Mouse (Mus musculus) liver, embryonic 18 days (tissue): ENCODE results near the gene Lyzl6. TPM values are rescaled to one million over a fixed set of nuclear protein-coding genes. Genes with fewer than 3 reads are reported as not detected.

Source experiments
- polyA plus RNA-seq: library from polyadenylated mRNA; depleted of rRNA; stranded (reverse); fragments of >200 nt; gene quantifications from 2 replicates; pipeline ENCODE4 v1.2.3, GENCODE M21; 2012; rRNA removed

Gene Lyzl6
- polyA plus RNA-seq, result not detected in 2 replicates

GRCm38 (mm10) chr11:103638790-103639189 lies at the start of gene Lyzl6:
TSS of gene Lyzl6 (minus strand) at chr11:103638890.

GRCm38 (mm10) chr11:103649301-103649982 lies 10.8 kb upstream of the Lyzl6 start, which contains the start of gene Rprml:
TSS of gene Rprml (plus strand) at chr11:103649570.

GRCm38 (mm10) chr11:103621040-103621439 lies 17.6 kb downstream of the Lyzl6 start, which contains the start of gene Gm884:
TSS of gene Gm884 (minus strand) at chr11:103621140.

Other genes with a start within 250 kb of the Lyzl6 start
- 4.3 and 4.5 TPM in 2 replicates for gene Plekhm1, start 226.2 kb downstream of the Lyzl6 start, polyA plus RNA-seq
- not detected in 2 replicates for gene Lrrc37a, start 134.3 kb downstream of the Lyzl6 start, polyA plus RNA-seq
- gene Gm884, start 17.8 kb downstream of the Lyzl6 start, polyA plus RNA-seq, result not detected in 2 replicates
- 0.05 TPM in 1 of 2 replicates, not detected in the other for gene Rprml, start 10.7 kb upstream of the Lyzl6 start, polyA plus RNA-seq
- gene Gosr2, start 59.0 kb upstream of the Lyzl6 start, polyA plus RNA-seq, result 28.7 and 30.2 TPM in 2 replicates
- gene Wnt9b, start 110.9 kb upstream of the Lyzl6 start, polyA plus RNA-seq, result 0.08 and 0.15 TPM in 2 replicates
- gene Wnt3, start 135.3 kb upstream of the Lyzl6 start, polyA plus RNA-seq, result not detected in 2 replicates